Mouse (Mus musculus): ENCODE results near the gene Pecr.

- TF ChIP-seq CTCF (IDR thresholded peaks at IDR 0.05; ENCODE audit: borderline replicate concordance, extremely low read depth, insufficient read depth, insufficient read length) (no peak), POLR2A (IDR thresholded peaks at IDR 0.05; ENCODE audit: borderline replicate concordance, extremely low read depth, insufficient read depth, insufficient read length, poor library complexity, severe bottlenecking) (peak; percentile 71; the same call in 1 of the 2 replicates)
Measured at GRCm38 (mm10) chr1:72243656-72244316, 40.3 kb downstream of the Pecr start.

Measured in brain, embryonic 14.5 days (tissue).